Comparison of ENCODE assay signal across 22 mouse cellular contexts in genomic region chr11:3525560-3525959, GRCm38 (mm10). TPM values are rescaled to one million over a fixed set of nuclear protein-coding genes. Genes with fewer than 3 reads are reported as not detected.
"Had no signal": no experiment of that assay in that cellular context is flagged by ENCODE, and none has a peak within 500 bp of the region (broad histone marks: within the 10 kb centered on the region; RNA-seq: fewer than 3 reads in every experiment).

No protein-coding gene starts in this region.

- H3K9ac ChIP-seq: liver, postnatal 0 days; lung, embryonic 15.5 days; midbrain, embryonic 13.5 days; midbrain, embryonic 15.5 days; neural tube, embryonic 13.5 days; neural tube, embryonic 15.5 days had no signal

- H3K27ac ChIP-seq: lung, embryonic 15.5 days; macrophage; midbrain, embryonic 13.5 days; midbrain, embryonic 15.5 days; neural tube, embryonic 13.5 days; neural tube, embryonic 15.5 days had no signal

- H3K27me3 ChIP-seq: lung, embryonic 15.5 days; midbrain, embryonic 13.5 days; midbrain, embryonic 15.5 days; neural tube, embryonic 13.5 days; neural tube, embryonic 15.5 days had no signal

- H3K4me2 ChIP-seq: lung, embryonic 15.5 days; midbrain, embryonic 11.5 days; midbrain, embryonic 13.5 days; midbrain, embryonic 15.5 days; neural tube, embryonic 13.5 days; neural tube, embryonic 15.5 days had no signal

- H3K4me3 ChIP-seq: lung, embryonic 15.5 days; megakaryocyte, embryonic 14.5 days; midbrain, embryonic 13.5 days; midbrain, embryonic 15.5 days; neural tube, embryonic 13.5 days; neural tube, embryonic 15.5 days had no signal

- H3K36me3 ChIP-seq: midbrain, embryonic 15.5 days; neural tube, embryonic 15.5 days had no signal

- H3K9me3 ChIP-seq: lung, embryonic 15.5 days; megakaryocyte, embryonic 14.5 days; midbrain, embryonic 13.5 days; midbrain, embryonic 15.5 days; neural tube, embryonic 13.5 days; neural tube, embryonic 15.5 days had no signal

- DNase-seq: liver, postnatal 0 days; lung, adult 2 months; lung, postnatal 14 days; lung, postnatal 36 days; retina, postnatal 1 day; right cerebral cortex, adult 18-20 months; right cerebral cortex, postnatal 25 days; right cerebral cortex, postnatal 4 days; spleen, adult 18-20 months; thymus, adult 2 months; thymus, postnatal 25 days; thymus, postnatal 4 days had no signal

- H3K4me1 ChIP-seq: lung, embryonic 15.5 days; midbrain, embryonic 13.5 days; midbrain, embryonic 15.5 days; neural tube, embryonic 13.5 days; neural tube, embryonic 15.5 days had no signal

- ATAC-seq: liver, postnatal 0 days; lung, postnatal 0 days; midbrain, embryonic 13.5 days; midbrain, embryonic 15.5 days had no signal

RNA-seq across cellular contexts. Expression of gene Pla2g3, which starts 37.5 kb away (rescaled TPM):
- total RNA-seq: megakaryocyte progenitor cell, adult 5-6 weeks had no signal
- polyA plus RNA-seq: macrophage had no signal
